Mouse (Mus musculus) heart, postnatal 4 days (tissue): ENCODE measurements around the gene Pdxk. TPM values are rescaled to one million over a fixed set of nuclear protein-coding genes. Genes with fewer than 3 reads are reported as not detected.

Experiments
- microRNA-seq, 2 experiments: library from miRNA; unstranded; fragments of <30 nt; microRNA quantifications; one replicate each; pipeline ENCODE4 v1.2.0; 2021 to 2022
- total RNA-seq, 2 experiments: library from RNA; stranded (reverse); gene quantifications; 2 replicates each; pipeline ENCODE4 v1.2.3; 2021

Pdxk gene
- total RNA-seq, 2 experiments from 2014 or later, result 6.8 to 8.5 TPM

Small RNA genes within 50 kb of the gene (microRNA-seq; reads per million reads assigned to microRNA genes)
- gene Mir6410 (0 reads per million in 2 experiments), gene Mir6907 (0.61 to 1.0 reads per million in 2 experiments), gene Mir6908 (0 to 1.0 reads per million in 2 experiments)

Other genes with a start within 250 kb of the Pdxk start
- 10 to 100 TPM; 43.6 to 45.3 TPM for gene Trappc10, start 220.3 kb downstream of the Pdxk start, total RNA-seq
- 100 to 1,000 TPM; 242 to 263 TPM for gene Agpat3, start 112.5 kb downstream of the Pdxk start, total RNA-seq
- gene Rrp1, start 51.9 kb downstream of the Pdxk start, total RNA-seq, result 100 to 1,000 TPM; 132 to 138 TPM
- 10 to 100 TPM; 42.8 to 45.3 TPM for gene Cstb, start 39.3 kb downstream of the Pdxk start, total RNA-seq
- not detected for gene Olfr1358, start 52.5 kb upstream of the Pdxk start, total RNA-seq
- 10 to 100 TPM; 64.9 to 74.5 TPM for gene Ilvbl, start 109.4 kb upstream of the Pdxk start, total RNA-seq
- gene Syde1, start 127.0 kb upstream of the Pdxk start, total RNA-seq, result 10 to 100 TPM; 21.4 to 22.0 TPM
- not detected for gene Olfr1357, start 153.1 kb upstream of the Pdxk start, total RNA-seq